Mouse (Mus musculus) ES-Bruce4 (cell line): ENCODE measurements at regions not wholly inside any gene's neighbourhood (a gene's known extent, or its start where the extent isn't known, plus 50 kb on each side); places are given as distances from the start of the nearest gene placed in this dataset.

Experiments used
- H3K27ac ChIP-seq: 2 replicates; pipeline ENCODE4 v1.5.1; 2012; ENCODE audit warnings: low read length, inconsistent platforms; ENCODE audit not compliant: insufficient read depth
- H3K27me3 ChIP-seq: 2 replicates; pipeline ENCODE4 v1.6.1; 2012; ENCODE audit warnings: mild to moderate bottlenecking, low read length, inconsistent platforms; ENCODE audit not compliant: control insufficient read depth, poor library complexity, insufficient read depth, severe bottlenecking
- H3K36me3 ChIP-seq: 2 replicates; pipeline ENCODE4 v1.6.1; 2012; ENCODE audit warnings: inconsistent platforms, mild to moderate bottlenecking, low read length, moderate library complexity; ENCODE audit not compliant: control insufficient read depth, poor library complexity, insufficient read depth, severe bottlenecking
- H3K4me1 ChIP-seq: one replicate; pipeline ENCODE4 v1.8.1; 2011; ENCODE audit warnings: low read length; ENCODE audit not compliant: control insufficient read depth, insufficient read depth
- H3K4me3 ChIP-seq: 2 replicates; pipeline ENCODE4 v1.5.1; 2011; ENCODE audit warnings: low read depth, mild to moderate bottlenecking, low read length
- H3K9ac ChIP-seq: 2 replicates; pipeline ENCODE4 v1.6.1; 2012; ENCODE audit warnings: low read depth, mild to moderate bottlenecking, inconsistent platforms; ENCODE audit not compliant: poor library complexity, severe bottlenecking
- H3K9me3 ChIP-seq: replicated peaks from 2 replicates; pipeline ENCODE4 v1.6.1; 2012; ENCODE audit warnings: mild to moderate bottlenecking, low read length, inconsistent platforms; ENCODE audit not compliant: control insufficient read depth, poor library complexity, insufficient read depth, severe bottlenecking
- CTCF ChIP-seq: IDR thresholded peaks from one replicate; pipeline ENCODE4 v1.8.1; 2011; ENCODE audit warnings: low read depth, low read length
- EP300 ChIP-seq: IDR thresholded peaks from 2 replicates; pipeline ENCODE4 v1.6.1; 2011; ENCODE audit warnings: low read depth, low read length; ENCODE audit not compliant: insufficient read depth
- POLR2A ChIP-seq: IDR thresholded peaks from one replicate; pipeline ENCODE4 v1.8.1; 2011; ENCODE audit warnings: low read length; ENCODE audit not compliant: insufficient read depth

DNA sequence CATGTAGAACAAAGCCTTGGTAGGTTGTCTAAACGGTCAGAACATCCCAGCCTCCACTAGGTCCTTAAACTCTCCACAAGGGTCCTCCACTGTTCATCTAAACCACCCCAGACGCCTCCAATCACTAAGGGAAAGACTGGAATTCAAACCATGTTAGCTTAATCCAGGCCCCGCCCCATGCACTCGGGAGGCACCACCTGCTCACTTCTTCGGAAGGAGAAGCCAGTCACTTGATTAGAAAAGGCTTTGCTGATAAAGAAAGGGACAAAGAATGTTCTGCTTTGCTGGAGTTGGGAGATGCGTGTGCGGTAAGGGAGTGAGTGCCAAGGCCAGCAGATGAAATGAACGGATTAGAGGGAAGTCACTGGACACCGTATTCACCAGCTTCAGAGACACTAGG is 54.5 kb upstream of the Armc2 start:
- Histone ChIP-seq H3K36me3 (no peaks in the 10 kb centered on the region), H3K27ac (no peak overlapping the region), H3K27me3 (no peaks in the 10 kb centered on the region), H3K4me1 (peaks cover 2% of the 10 kb centered on the region), H3K9ac (no peak overlapping the region), H3K9me3 (no peaks in the 10 kb centered on the region), H3K4me3 (no peak overlapping the region)
- TF ChIP-seq POLR2A: no peak

- TF ChIP-seq CTCF (no peak), POLR2A (no peak), EP300 (no peak)
- H3K36me3 ChIP-seq: no peaks in the 10 kb centered on the region
- H3K4me3 ChIP-seq: no peak overlapping the region
- H3K27ac ChIP-seq: no peak overlapping the region
- no peak overlapping the region for H3K9ac ChIP-seq
- no peaks in the 10 kb centered on the region for H3K27me3 ChIP-seq
- H3K9me3 ChIP-seq: no peaks in the 10 kb centered on the region
- peaks cover 2% of the 10 kb centered on the region for H3K4me1 ChIP-seq
These were observed 53.9 kb upstream of the Armc2 start for GRCm38 (mm10) chr10:42072131-42072530.

DNA sequence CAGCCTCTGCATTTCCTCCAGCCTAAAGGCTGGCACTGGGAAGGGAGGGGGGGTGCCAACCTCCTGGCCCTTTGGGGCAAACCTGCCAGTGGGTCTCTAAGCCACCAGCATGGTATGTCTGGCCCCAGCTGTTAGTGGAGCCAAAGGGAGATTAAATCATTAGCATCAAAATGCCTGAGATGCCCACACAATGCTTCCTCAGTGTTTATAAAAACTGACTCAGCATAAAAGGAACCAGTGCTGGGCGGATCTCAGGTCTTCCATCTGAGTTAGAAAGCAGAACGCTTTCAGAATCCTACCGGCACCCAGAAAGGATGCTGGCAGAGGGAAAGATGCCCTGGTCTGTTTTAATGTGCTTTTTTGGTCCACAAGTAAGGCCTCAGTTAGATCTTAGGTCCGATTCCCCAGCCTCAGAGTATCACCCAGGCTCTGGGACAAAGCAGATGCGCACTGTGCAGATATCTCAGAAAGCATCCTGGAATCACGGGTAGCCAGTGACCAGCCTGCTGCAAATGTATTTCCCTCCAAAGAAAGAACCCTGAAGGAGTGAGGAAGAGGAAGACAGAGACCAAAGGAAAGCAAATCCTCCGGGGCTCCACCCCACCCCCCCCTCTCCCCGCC is 53.3 kb upstream of the Armc2 start:
- Histone ChIP-seq H3K9me3 (no peaks in the 10 kb centered on the region), H3K27me3 (no peaks in the 10 kb centered on the region), H3K9ac (no peak overlapping the region), H3K27ac (no peak overlapping the region), H3K4me3 (no peak overlapping the region), H3K4me1 (peaks cover 3% of the 10 kb centered on the region), H3K36me3 (no peaks in the 10 kb centered on the region)
- TF ChIP-seq EP300 (no peak), POLR2A (no peak), CTCF (no peak)

DNA sequence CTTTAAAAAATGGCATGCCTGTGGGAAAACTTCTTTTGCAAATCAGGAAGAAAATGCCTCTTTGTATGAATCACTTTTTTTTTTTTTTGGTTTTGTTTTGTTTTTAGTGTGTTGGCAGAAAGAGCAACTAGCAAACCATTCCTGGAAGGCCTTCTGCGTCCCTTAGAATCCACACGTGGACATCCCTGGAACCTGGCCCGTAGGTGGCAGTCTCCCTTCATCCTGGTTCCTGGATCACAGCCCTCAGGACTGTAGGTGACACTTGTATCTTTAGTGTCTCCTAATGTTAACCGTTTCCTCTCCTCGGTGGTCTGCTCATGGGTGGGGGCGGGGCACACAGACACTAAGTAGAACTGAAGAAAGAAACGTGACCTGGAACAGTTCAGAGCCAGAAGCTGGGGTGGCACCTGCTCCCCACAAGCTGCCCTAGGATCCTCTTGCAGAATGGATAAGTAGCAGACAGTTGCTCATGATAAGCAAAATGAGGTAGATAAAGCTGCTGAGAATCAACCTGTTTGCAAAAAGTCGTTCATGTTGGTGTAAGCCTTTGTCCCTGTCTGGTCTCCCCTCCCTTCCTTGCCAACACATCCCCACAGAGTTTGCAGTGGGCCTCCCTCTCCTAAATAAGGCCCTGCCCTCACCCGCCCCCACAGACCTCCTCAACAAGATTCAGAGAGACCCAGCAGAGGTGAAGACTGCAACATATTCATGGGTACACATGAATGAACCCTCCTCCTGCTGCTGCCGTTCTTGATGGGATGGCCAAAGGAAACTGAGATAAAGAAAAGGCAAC is 52.6 kb upstream of the Armc2 start:
- H3K4me3 ChIP-seq: no peak overlapping the region
- H3K36me3 ChIP-seq: no peaks in the 10 kb centered on the region
- no peak overlapping the region for H3K27ac ChIP-seq
- H3K27me3 ChIP-seq: no peaks in the 10 kb centered on the region
- TF ChIP-seq CTCF: peak; percentile 49
- TF ChIP-seq POLR2A: no peak
- TF ChIP-seq EP300: no peak
- H3K9me3 ChIP-seq: no peaks in the 10 kb centered on the region
- no peak overlapping the region for H3K9ac ChIP-seq
- peaks cover 5% of the 10 kb centered on the region for H3K4me1 ChIP-seq

GRCm38 (mm10) chr10:42069751-42070150 is 51.5 kb upstream of the Armc2 start:
- TF ChIP-seq CTCF: no peak
- TF ChIP-seq POLR2A: no peak
- TF ChIP-seq EP300: no peak
- H3K9ac ChIP-seq: no peak overlapping the region
- H3K4me3 ChIP-seq: no peak overlapping the region
- H3K36me3 ChIP-seq: no peaks in the 10 kb centered on the region
- H3K9me3 ChIP-seq: no peaks in the 10 kb centered on the region
- no peak overlapping the region for H3K27ac ChIP-seq
- peaks cover 5% of the 10 kb centered on the region for H3K4me1 ChIP-seq
- no peaks in the 10 kb centered on the region for H3K27me3 ChIP-seq

DNA sequence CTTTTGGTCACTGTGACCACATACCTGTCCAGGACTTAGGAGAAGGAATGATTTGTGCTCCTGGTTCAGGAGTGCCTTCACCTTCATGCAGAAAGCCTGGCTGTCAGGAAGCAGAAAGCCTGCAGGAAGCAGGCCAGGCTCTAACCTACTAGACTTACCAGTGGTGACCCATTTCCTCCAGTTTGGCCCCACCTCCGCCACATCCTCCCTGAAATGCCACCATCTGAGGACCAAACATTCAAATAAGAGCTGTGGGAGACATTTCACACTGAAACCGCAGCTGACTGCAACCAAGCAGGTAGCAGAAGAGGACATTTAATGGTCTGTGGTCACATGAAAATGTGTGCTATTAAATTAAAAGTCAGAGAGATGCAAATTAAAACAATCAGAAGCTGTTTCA is 50.3 kb upstream of the Armc2 start:
- Histone ChIP-seq H3K27ac (no peak overlapping the region), H3K27me3 (no peaks in the 10 kb centered on the region), H3K36me3 (no peaks in the 10 kb centered on the region), H3K9ac (no peak overlapping the region), H3K4me3 (no peak overlapping the region), H3K4me1 (peaks cover 5% of the 10 kb centered on the region), H3K9me3 (no peaks in the 10 kb centered on the region)
- TF ChIP-seq POLR2A (no peak), EP300 (no peak), CTCF (no peak)
